ENCODE assay signal across 32 mouse cellular contexts in genomic region chr11:63146601-63147000, GRCm38 (mm10). TPM values are rescaled to one million over a fixed set of nuclear protein-coding genes. Genes with fewer than 3 reads are reported as not detected.
DNase-seq lines count a peak whose midpoint lies in the region; ATAC-seq lines count a peak whose summit lies in the region.
"Had no signal": no experiment of that assay in that cellular context is flagged by ENCODE, and none has a peak within 500 bp of the region (broad histone marks: within the 10 kb centered on the region; RNA-seq: fewer than 3 reads in every experiment).

No protein-coding gene starts in this region.

- H3K27ac ChIP-seq in midbrain, embryonic 14.5 days (replicated peaks; ENCODE audit: low read depth, low read length) = no peak overlapping the region
- H3K27ac ChIP-seq: forebrain, embryonic 13.5 days; hindbrain, embryonic 10.5 days; intestine, embryonic 15.5 days; layer of hippocampus, adult 2 months; left cerebral cortex, adult 2 months; limb, embryonic 13.5 days; liver, embryonic 12.5 days; midbrain, embryonic 13.5 days; neural tube, embryonic 15.5 days had no signal

- no peaks in the 10 kb centered on the region for H3K9me3 ChIP-seq in midbrain, embryonic 14.5 days (ENCODE audit: control insufficient read depth, low read length)
- H3K9me3 ChIP-seq: forebrain, embryonic 13.5 days; hindbrain, embryonic 10.5 days; intestine, embryonic 15.5 days; limb, embryonic 13.5 days; liver, embryonic 12.5 days; midbrain, embryonic 13.5 days; neural tube, embryonic 15.5 days had no signal

- no peaks in the 10 kb centered on the region for H3K4me1 ChIP-seq in midbrain, embryonic 14.5 days (ENCODE audit: control insufficient read depth, insufficient read depth, low read length)
- H3K4me1 ChIP-seq: forebrain, embryonic 13.5 days; intestine, embryonic 15.5 days; limb, embryonic 13.5 days; midbrain, embryonic 13.5 days; neural tube, embryonic 15.5 days had no signal

- no peak for ATAC-seq in megakaryocyte progenitor cell, adult 5-6 weeks (replicated peaks; ENCODE audit: poor library complexity)
- no peak for ATAC-seq in midbrain, embryonic 14.5 days (ENCODE audit: low FRiP score, low TSS enrichment)
- ATAC-seq: forebrain, embryonic 13.5 days; hindbrain, embryonic 16.5 days; intestine, embryonic 15.5 days; liver, embryonic 12.5 days; lung, postnatal 0 days; midbrain, embryonic 13.5 days had no signal

- no peak overlapping the region for H3K9ac ChIP-seq in midbrain, embryonic 14.5 days (replicated peaks; ENCODE audit: low read length)
- H3K9ac ChIP-seq: forebrain, embryonic 13.5 days; intestine, embryonic 15.5 days; limb, embryonic 13.5 days; liver, embryonic 12.5 days; midbrain, embryonic 13.5 days; neural tube, embryonic 15.5 days had no signal

- DNase-seq in adrenal gland, adult 8-10 months = peak; percentile 40
- DNase-seq in adrenal gland, postnatal 4 days (ENCODE audit: low spot score in 2 of 2) = no peak
- DNase-seq in thymus, postnatal 0 days (ENCODE audit: low spot score) = peak; percentile 72
- DNase-seq in thymus, postnatal 4 days = no peak
- DNase-seq in induced T-regulatory cell, adult 2 months (ENCODE audit: low read depth) = peak; percentile 30
- DNase-seq in left cerebral cortex, postnatal 10 days (ENCODE audit: extremely low spot score in 1 of 2, low spot score in 2 of 2) = no peak
- DNase-seq in midbrain, embryonic 14.5 days = no peak
- DNase-seq: cerebellum, adult 2 months; cerebellum, postnatal 14 days; gastrocnemius, postnatal 14 days; heart, postnatal 14 days; kidney, adult 2 months; kidney, postnatal 36 days; lung, adult 18-20 months; lung, postnatal 4 days; right cerebral cortex, postnatal 25 days had no signal

- H3K4me3 ChIP-seq in midbrain, embryonic 14.5 days (replicated peaks; ENCODE audit: low read depth, low read length) = no peak overlapping the region
- H3K4me3 ChIP-seq: forebrain, embryonic 13.5 days; hindbrain, embryonic 10.5 days; intestine, embryonic 15.5 days; layer of hippocampus, adult 2 months; left cerebral cortex, adult 2 months; limb, embryonic 13.5 days; liver, embryonic 12.5 days; midbrain, embryonic 13.5 days; neural tube, embryonic 15.5 days had no signal

- no peak overlapping the region for H3K4me2 ChIP-seq in midbrain, embryonic 14.5 days (ENCODE audit: low read length)
- H3K4me2 ChIP-seq: forebrain, embryonic 13.5 days; intestine, embryonic 15.5 days; limb, embryonic 13.5 days; liver, embryonic 12.5 days; midbrain, embryonic 13.5 days; neural tube, embryonic 15.5 days had no signal

- intact Hi-C loops in left cerebral cortex, postnatal 10 days (cut with DNase I) = no loop called here

- no peaks in the 10 kb centered on the region for H3K27me3 ChIP-seq in midbrain, embryonic 14.5 days (ENCODE audit: control insufficient read depth, insufficient read depth, low read length)
- H3K27me3 ChIP-seq: CH12.LX; forebrain, embryonic 13.5 days; intestine, embryonic 15.5 days; limb, embryonic 13.5 days; midbrain, embryonic 13.5 days; neural tube, embryonic 15.5 days had no signal

- no peaks in the 10 kb centered on the region for H3K36me3 ChIP-seq in midbrain, embryonic 14.5 days (ENCODE audit: control insufficient read depth, insufficient read depth, low read length)
- H3K36me3 ChIP-seq: hindbrain, embryonic 10.5 days; liver, embryonic 12.5 days; midbrain, embryonic 13.5 days; neural tube, embryonic 15.5 days had no signal

- 81% methylated on average over 7 of the region's 7 CpGs for WGBS in midbrain, embryonic 14.5 days

RNA-seq across cellular contexts. Expression of gene Pmp22, which starts 17.8 kb away (rescaled TPM):
- total RNA-seq in adrenal gland, adult 8-10 months (2022) = 100 to 1,000 TPM in 3 of 4 experiments, 10 to 100 TPM in 1; 92.8 to 116 (median 109) TPM
- 100 to 1,000 TPM; 159 to 178 TPM for total RNA-seq in adrenal gland, postnatal 4 days (2021)
- 14.5 and 16.8 TPM in 2 replicates for polyA plus RNA-seq in thymus, postnatal 0 days (2015; fragmentation: Nextera tagmentation; extraction: Ambion mirVana)
- total RNA-seq in megakaryocyte progenitor cell, adult 5-6 weeks (2015) = not detected in 2 replicates
- total RNA-seq in megakaryocyte progenitor cell, adult 5-6 weeks (2017) = not detected in 2 replicates
- 10 to 100 TPM; 18.2 to 21.3 TPM for total RNA-seq in left cerebral cortex, postnatal 10 days (2021)
- 15.7 and 26.4 TPM in 2 replicates for polyA plus RNA-seq in midbrain, embryonic 14.5 days (2014; fragmentation: Nextera tagmentation; extraction: Ambion mirVana)
- total RNA-seq: CH12.LX; granulocyte monocyte progenitor cell, adult 5-6 weeks; megakaryocyte-erythroid progenitor cell, adult 5-6 weeks; monocyte, adult 5-6 weeks had no signal

Comparison
In these comparisons a context has a peak if more than half of its experiments do, and no peak if none do; other contexts are left out.
1. DNase-seq: peak in adrenal gland, adult 8-10 months (single experiment), thymus, postnatal 0 days (single experiment) and induced T-regulatory cell, adult 2 months (single experiment); none in adrenal gland, postnatal 4 days (0 of 2), thymus, postnatal 4 days (single experiment), left cerebral cortex, postnatal 10 days (0 of 2) and midbrain, embryonic 14.5 days (single experiment).
2. RNA of gene Pmp22, which starts 17.8 kb away (total RNA-seq): 159 to 178 TPM in adrenal gland, postnatal 4 days, 92.8 to 116 TPM in adrenal gland, adult 8-10 months and 18.2 to 21.3 TPM in left cerebral cortex, postnatal 10 days; not detected in megakaryocyte progenitor cell, adult 5-6 weeks; every median in the first group is over 10 times any median in the second.